Mouse (Mus musculus) midbrain, embryonic 11.5 days (tissue): Measurements from ENCODE around the gene Plxnb1. TPM values are rescaled to one million over a fixed set of nuclear protein-coding genes. Genes with fewer than 3 reads are reported as not detected.

ENCODE experiments used
- ATAC-seq: fragments of 200-750 bp; cut with Nextera tagmentation; 2 replicates; pipeline ENCODE4 v1.8.0; 2017; ENCODE audit warnings: moderate TSS enrichment, moderate library complexity; ENCODE audit not compliant: low FRiP score
- DNase-seq: peaks from one replicate; pipeline ENCODE4 v3.0.0; 2015; ENCODE audit warnings: low spot score; ENCODE audit errors: missing footprints
- H3K27ac ChIP-seq: fragments of 300-500 bp; sonication (generic); 2 replicates; pipeline ENCODE4 v1.5.1; 2014; ENCODE audit warnings: low read depth, low read length
- H3K27me3 ChIP-seq: fragments of 300-500 bp; sonication (generic); 2 replicates; pipeline ENCODE4 v1.6.1; 2014; ENCODE audit warnings: mild to moderate bottlenecking, low read length, moderate library complexity, mixed read lengths; ENCODE audit not compliant: control insufficient read depth, insufficient read depth
- H3K36me3 ChIP-seq: fragments of 300-500 bp; sonication (generic); 2 replicates; pipeline ENCODE4 v1.6.1; 2014; ENCODE audit warnings: mild to moderate bottlenecking, low read length, moderate library complexity, mixed read lengths; ENCODE audit not compliant: control insufficient read depth, insufficient read depth
- H3K4me1 ChIP-seq: fragments of 300-500 bp; sonication (generic); 2 replicates; pipeline ENCODE4 v1.6.1; 2014; ENCODE audit warnings: low read length; ENCODE audit not compliant: control insufficient read depth, insufficient read depth
- H3K4me2 ChIP-seq: fragments of 300-500 bp; sonication (generic); 2 replicates; pipeline ENCODE4 v1.6.1; 2014; ENCODE audit warnings: mild to moderate bottlenecking, moderate library complexity
- H3K4me3 ChIP-seq: fragments of 300-500 bp; sonication (generic); 2 replicates; pipeline ENCODE4 v1.5.1; 2014; ENCODE audit warnings: low read depth, low read length
- H3K9ac ChIP-seq: fragments of 300-500 bp; sonication (generic); 2 replicates; pipeline ENCODE4 v1.6.1; 2014; ENCODE audit warnings: low read length
- H3K9me3 ChIP-seq: fragments of 300-500 bp; sonication (generic); 2 replicates; pipeline ENCODE4 v1.6.1; 2016; ENCODE audit warnings: low read length; ENCODE audit not compliant: control insufficient read depth
- WGBS: fragments of 180-500 bp; shearing (Covaris S2); extraction: QIAGEN DNeasy Blood & Tissue Kit; methylation state at CpG from one replicate; pipeline ENCODE4 v1.1.7; 2014; 5-methylcytosine and 5-hydroxymethylcytosine counted together
- polyA plus RNA-seq: library from polyadenylated mRNA; unstranded; fragments of >200 nt; fragmentation: Nextera tagmentation; extraction: Ambion mirVana; gene quantifications from 2 replicates; pipeline ENCODE4 v1.2.1, GENCODE M21; 2014

Gene Plxnb1
- polyA plus RNA-seq, 1 experiment from 2014 or later = 17.7 TPM

DNA sequence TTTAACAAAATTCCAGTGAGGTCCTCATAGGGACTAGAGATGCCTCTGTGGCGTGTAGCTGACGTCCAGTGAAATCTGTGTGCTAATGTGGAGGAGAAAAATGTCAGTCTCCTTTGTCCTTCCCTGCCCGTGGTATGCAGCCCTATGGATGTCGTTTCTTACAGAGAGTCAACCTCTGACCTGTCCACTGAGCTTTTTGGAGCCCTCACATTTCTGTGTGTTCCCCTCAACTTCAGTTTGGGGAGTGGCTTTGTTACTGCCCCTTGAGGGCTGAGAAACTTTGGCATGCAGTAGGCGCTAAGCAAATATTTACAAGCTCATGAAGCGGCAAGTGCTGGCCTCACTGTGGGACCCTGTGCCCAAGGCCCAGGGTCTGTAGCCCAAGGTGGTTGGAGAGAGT is 2.1 kb downstream of the Plxnb1 start:
- DNase-seq = peak; percentile 90

DNA sequence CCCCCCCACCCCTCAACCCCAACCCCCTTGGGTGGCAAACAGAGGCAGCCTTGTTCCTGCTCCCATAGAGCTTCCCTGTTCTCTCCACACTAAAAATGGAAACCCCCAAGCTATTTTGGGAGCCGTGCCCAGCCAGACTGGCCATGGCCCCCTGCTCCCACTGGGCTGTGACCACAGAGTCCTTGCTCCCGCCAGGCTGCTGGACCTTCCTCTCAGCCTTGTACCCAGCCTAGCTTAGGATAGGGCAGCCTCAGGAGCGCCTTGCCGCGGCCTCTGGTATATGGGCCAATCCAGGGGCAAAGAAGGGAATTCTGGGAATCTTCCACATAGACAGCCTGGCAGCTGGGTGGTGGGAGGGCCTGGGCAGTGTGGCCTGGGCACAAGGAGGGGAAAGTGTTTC is 2.6 kb downstream of the Plxnb1 start:
- peak overlapping the region; percentile 100 for H3K27ac ChIP-seq
- peak overlapping the region; percentile 99 for H3K9ac ChIP-seq
- DNase-seq (no peak), ATAC-seq (no peak)
- H3K4me3 ChIP-seq = peak overlapping the region; percentile 51
- H3K36me3 ChIP-seq = peaks cover 12% of the 10 kb centered on the region
- no peaks in the 10 kb centered on the region for H3K27me3 ChIP-seq
- H3K9me3 ChIP-seq = no peaks in the 10 kb centered on the region
- 68% methylated on average over 5 of the region's 5 CpGs for WGBS
- H3K4me2 ChIP-seq = peak overlapping the region; percentile 77
- H3K4me1 ChIP-seq = peaks cover 38% of the 10 kb centered on the region

More for the DNA sequence above, 2.1 kb downstream of the Plxnb1 start:
- Histone ChIP-seq H3K27ac (peak overlapping the region; percentile 100), H3K36me3 (peaks cover 9% of the 10 kb centered on the region), H3K4me1 (peaks cover 38% of the 10 kb centered on the region), H3K27me3 (no peaks in the 10 kb centered on the region), H3K9me3 (no peaks in the 10 kb centered on the region), H3K4me2 (peak overlapping the region; percentile 77), H3K4me3 (peak overlapping the region; percentile 51), H3K9ac (peak overlapping the region; percentile 99)
- ATAC-seq = no peak
- 15% methylated on average over 6 of the region's 6 CpGs for WGBS

DNA sequence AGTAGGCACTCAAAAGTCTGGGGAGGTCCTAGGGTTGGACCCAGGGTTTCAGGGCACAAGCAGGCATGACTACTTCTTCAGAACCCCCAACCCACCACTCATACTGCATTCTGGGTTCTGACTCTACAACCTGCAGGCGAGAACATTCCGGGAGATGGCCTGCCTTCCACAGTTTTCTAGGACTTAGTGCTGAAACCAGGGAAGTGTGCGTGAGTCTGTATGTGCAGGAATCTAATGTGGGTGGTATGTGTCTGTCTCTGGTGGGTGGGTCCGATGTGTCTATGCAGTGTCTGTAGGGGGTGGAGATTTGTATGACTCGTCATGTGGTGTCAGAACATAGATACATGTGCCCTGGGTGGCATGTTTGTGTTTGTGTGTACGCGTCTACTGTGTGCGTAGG is 3.2 kb downstream of the Plxnb1 start:
- peaks cover 17% of the 10 kb centered on the region for H3K36me3 ChIP-seq
- no peak overlapping the region for H3K27ac ChIP-seq
- H3K4me3 ChIP-seq = 0 out of 2 replicates have a peak overlapping the region, but pooled peaks have one; percentile 13
- peaks cover 36% of the 10 kb centered on the region for H3K4me1 ChIP-seq
- H3K4me2 ChIP-seq = peak overlapping the region; percentile 77
- DNase-seq (no peak), ATAC-seq (no peak)
- H3K9me3 ChIP-seq = no peaks in the 10 kb centered on the region
- 92% methylated on average over 8 of the region's 8 CpGs for WGBS
- H3K27me3 ChIP-seq = no peaks in the 10 kb centered on the region
- H3K9ac ChIP-seq = peak overlapping the region; percentile 99

GRCm38 (mm10) chr9:109098969-109099368 is 3.8 kb downstream of the Plxnb1 start:
- peaks cover 20% of the 10 kb centered on the region for H3K36me3 ChIP-seq
- no peak overlapping the region for H3K4me3 ChIP-seq
- H3K4me2 ChIP-seq = peak overlapping the region; percentile 77
- H3K27ac ChIP-seq = no peak overlapping the region
- no peak for DNase-seq
- H3K4me1 ChIP-seq = peaks cover 33% of the 10 kb centered on the region
- no peaks in the 10 kb centered on the region for H3K9me3 ChIP-seq
- no peaks in the 10 kb centered on the region for H3K27me3 ChIP-seq
- peak overlapping the region; percentile 33; the same call in 1 of the 2 replicates for H3K9ac ChIP-seq
- WGBS = 62% methylated on average over 6 of the region's 6 CpGs
- no peak for ATAC-seq

DNA sequence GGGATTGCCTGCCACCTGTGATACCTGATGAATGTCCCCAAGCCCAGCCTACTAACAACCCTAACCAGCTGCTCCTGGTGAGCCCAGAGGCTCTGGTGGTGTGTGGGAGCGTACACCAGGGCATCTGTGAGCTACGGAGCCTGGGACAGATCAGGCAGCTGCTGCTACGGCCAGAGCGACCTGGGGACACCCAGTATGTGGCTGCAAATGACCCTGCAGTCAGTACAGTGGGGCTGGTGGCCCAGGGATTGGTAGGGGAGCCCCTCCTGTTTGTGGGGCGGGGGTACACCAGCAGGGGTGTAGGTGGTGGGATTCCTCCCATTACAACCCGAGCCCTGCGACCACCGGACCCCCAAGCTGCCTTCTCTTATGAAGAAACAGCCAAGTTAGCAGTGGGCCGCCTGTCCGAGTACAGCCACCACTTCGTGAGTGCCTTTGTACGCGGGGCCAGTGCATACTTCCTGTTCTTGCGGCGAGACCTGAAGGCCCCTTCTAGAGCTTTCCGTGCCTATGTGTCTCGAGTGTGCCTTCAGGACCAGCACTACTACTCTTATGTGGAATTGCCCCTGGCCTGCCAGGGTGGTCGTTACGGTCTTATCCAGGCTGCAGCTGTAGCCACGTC is 5.2 kb downstream of the Plxnb1 start:
- 92% methylated on average over 20 of the region's 20 CpGs for WGBS
- Histone ChIP-seq H3K9ac (no peak overlapping the region), H3K36me3 (peaks cover 28% of the 10 kb centered on the region), H3K27me3 (no peaks in the 10 kb centered on the region), H3K27ac (no peak overlapping the region), H3K4me1 (peaks cover 25% of the 10 kb centered on the region), H3K9me3 (no peaks in the 10 kb centered on the region), H3K4me2 (no peak overlapping the region), H3K4me3 (no peak overlapping the region)
- DNase-seq = no peak
- ATAC-seq = no peak

GRCm38 (mm10) chr9:109101933-109102445 is 6.8 kb downstream of the Plxnb1 start:
- ATAC-seq (no peak), DNase-seq (no peak)
- H3K27ac ChIP-seq = no peak overlapping the region
- peaks cover 43% of the 10 kb centered on the region for H3K36me3 ChIP-seq
- WGBS = 91% methylated on average over 5 of the region's 5 CpGs
- peaks cover 25% of the 10 kb centered on the region for H3K4me1 ChIP-seq
- H3K9ac ChIP-seq = no peak overlapping the region
- no peaks in the 10 kb centered on the region for H3K27me3 ChIP-seq
- H3K4me3 ChIP-seq = no peak overlapping the region
- H3K4me2 ChIP-seq = no peak overlapping the region
- no peaks in the 10 kb centered on the region for H3K9me3 ChIP-seq

DNA sequence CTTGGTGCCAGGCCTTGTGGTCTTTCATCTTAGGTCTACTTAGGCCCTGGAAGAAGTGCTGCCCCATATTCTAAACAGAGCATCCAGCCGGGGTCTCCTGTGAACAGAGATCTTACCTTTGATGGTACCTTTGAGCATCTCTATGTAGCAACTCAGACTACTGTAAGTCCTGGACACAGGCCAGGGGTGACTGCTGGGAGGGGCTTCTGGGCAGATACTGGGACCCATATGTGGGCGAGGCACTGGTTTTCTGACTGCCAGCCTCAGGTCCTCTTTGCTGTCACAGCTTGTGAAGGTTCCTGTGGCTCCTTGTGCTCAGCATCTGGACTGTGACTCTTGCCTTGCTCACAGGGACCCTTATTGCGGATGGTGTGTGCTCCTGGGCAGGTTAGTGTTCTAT is 7.4 kb downstream of the Plxnb1 start:
- H3K36me3 ChIP-seq = peaks cover 45% of the 10 kb centered on the region
- H3K9ac ChIP-seq = no peak overlapping the region
- WGBS = 89% methylated on average over 3 of the region's 3 CpGs

DNA sequence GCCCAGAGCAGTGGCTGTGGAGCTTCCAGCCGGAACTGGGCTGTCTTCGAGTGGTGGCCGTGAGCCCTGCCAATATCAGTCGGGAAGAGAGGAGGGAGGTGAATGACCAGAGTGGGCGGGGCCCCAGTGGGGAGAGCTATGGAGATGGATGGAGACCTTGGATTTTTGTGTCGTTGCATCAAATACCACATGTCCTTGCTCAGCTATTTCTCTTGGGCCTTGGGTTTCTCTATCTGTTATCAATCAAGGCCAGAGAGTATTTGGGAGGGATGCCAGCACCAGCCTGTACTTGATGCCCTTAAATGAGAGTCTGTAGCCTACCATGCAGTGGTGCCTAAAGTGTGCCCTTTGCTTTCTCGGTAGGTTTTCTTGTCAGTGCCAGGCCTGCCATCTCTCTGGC is 8.1 kb downstream of the Plxnb1 start:
- H3K9ac ChIP-seq = no peak overlapping the region
- peaks cover 50% of the 10 kb centered on the region for H3K36me3 ChIP-seq
- 73% methylated on average over 7 of the region's 7 CpGs for WGBS

More for the DNA sequence above, 7.4 kb downstream of the Plxnb1 start:
- Histone ChIP-seq H3K4me3 (no peak overlapping the region), H3K27ac (no peak overlapping the region), H3K4me2 (no peak overlapping the region), H3K27me3 (no peaks in the 10 kb centered on the region), H3K9me3 (no peaks in the 10 kb centered on the region), H3K4me1 (peaks cover 19% of the 10 kb centered on the region)
- no peak for DNase-seq
- ATAC-seq = no peak

DNA sequence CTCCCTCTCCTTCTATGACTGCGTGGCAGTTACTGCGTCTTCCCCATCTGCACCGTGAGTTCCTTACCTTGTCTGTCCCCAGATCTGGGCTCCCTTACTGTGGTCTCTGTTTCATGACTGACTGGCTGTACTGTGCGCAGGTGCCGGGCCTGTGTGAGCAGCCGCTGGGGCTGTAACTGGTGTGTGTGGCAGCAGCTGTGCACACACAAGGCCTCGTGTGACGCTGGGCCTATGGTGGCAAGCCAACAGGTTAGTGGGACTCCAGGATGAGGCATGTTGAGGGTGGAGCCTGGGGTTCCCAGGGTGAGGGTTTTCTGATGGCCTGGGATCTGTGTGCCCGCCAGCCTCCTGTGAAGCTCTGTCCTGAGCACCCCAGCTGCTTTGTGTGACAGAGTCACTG is 8.9 kb downstream of the Plxnb1 start:
- H3K4me3 ChIP-seq = no peak overlapping the region
- H3K4me1 ChIP-seq = peaks cover 4% of the 10 kb centered on the region
- H3K9me3 ChIP-seq = no peaks in the 10 kb centered on the region
- H3K36me3 ChIP-seq = peaks cover 55% of the 10 kb centered on the region
- no peak overlapping the region for H3K27ac ChIP-seq
- ATAC-seq (no peak), DNase-seq (no peak)
- no peak overlapping the region for H3K4me2 ChIP-seq
- no peaks in the 10 kb centered on the region for H3K27me3 ChIP-seq
- WGBS = 81% methylated on average over 9 of the region's 9 CpGs
- no peak overlapping the region for H3K9ac ChIP-seq

More for the DNA sequence above, 8.1 kb downstream of the Plxnb1 start:
- Histone ChIP-seq H3K27me3 (no peaks in the 10 kb centered on the region), H3K27ac (no peak overlapping the region), H3K4me2 (no peak overlapping the region), H3K9me3 (no peaks in the 10 kb centered on the region), H3K4me1 (peaks cover 12% of the 10 kb centered on the region), H3K4me3 (no peak overlapping the region)
- DNase-seq = no peak
- no peak for ATAC-seq
